Mouse (Mus musculus): ENCODE data around the gene Fam219b.
A peak's percentile ranks its signal among the peaks of the same experiment; 100 is the strongest.

Fam219b gene

DNA sequence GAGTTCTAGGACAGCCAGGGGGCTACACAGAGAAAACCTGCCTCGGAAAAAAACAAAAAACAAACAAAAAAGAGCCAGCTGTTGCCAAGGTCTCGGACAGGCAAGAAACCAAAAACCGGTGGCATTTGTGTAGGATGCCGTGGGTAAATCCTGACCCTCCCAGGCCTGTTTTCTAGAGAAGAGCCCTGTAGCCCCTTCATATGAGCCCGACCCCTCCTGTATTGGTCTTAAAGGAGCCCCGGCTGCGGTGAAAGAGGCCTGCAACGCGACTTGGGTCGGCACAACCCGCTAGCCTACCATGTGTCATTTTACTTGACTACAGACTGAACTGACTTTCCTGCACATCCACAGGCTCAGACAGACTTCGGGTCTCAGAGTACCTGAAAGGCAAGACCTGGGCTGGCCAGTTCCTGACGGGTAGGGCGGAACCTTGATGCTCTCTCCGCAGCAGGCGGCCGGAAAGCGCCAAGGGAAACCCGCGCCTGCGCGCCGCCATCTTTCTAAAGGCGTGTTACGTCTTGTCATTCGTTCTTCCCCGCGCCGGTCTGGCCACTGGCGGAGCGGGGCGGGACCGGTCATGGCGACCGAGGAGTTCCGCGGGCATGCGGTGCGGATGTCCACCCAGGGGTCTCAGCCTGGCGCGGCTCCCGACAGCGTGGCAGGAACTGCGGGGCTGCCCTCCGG is at the start of gene Fam219b:
Gene Fam219b (plus strand): TSS at position 485 of the 684 bp plus-strand sequence.
- ATAC-seq (ENCODE audit: insufficient number of reproducible peaks, low FRiP score, low TSS enrichment) = peak; percentile 78

DNA sequence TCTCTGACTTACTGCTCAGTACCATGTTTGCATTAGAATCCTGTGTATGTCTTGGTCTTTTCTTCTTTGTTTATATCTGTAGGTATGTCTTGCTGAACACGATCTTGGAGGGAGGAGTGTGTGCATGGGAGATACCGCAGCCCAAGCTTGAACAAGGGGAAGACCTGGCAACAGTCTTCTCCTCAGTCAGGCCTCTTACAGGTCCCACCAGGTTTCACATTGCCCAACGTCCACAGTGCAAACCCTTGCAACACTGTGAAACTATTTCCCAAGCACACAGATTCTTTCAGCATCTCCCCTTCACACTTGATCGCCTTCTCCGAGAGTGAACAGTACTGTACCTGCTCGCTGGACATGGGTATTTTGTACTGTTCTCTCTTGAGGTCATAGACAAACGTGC is 49.5 kb upstream of the Fam219b start:
- no peak for ATAC-seq (ENCODE audit: insufficient number of reproducible peaks, low FRiP score, low TSS enrichment)

DNA sequence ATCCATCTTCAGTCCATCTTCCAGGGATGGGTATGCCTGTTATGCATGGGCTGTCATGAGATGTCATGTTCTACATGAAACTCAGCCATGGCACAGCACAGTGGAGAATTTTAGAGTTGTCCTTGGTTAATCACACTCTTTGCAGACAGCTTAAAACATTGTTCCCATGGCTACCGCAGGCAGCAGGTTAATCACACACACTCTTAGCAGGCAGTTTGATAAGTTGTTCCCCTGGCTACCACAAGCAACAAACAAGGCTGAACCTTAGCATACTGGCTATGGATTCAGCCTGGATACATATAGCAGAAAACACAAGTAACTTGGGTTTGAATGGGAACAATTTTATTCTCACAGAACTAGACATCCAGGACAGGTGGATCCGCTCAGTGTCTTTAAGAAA is 43.8 kb upstream of the Fam219b start:
- no peak for ATAC-seq (ENCODE audit: insufficient number of reproducible peaks, low FRiP score, low TSS enrichment)

DNA sequence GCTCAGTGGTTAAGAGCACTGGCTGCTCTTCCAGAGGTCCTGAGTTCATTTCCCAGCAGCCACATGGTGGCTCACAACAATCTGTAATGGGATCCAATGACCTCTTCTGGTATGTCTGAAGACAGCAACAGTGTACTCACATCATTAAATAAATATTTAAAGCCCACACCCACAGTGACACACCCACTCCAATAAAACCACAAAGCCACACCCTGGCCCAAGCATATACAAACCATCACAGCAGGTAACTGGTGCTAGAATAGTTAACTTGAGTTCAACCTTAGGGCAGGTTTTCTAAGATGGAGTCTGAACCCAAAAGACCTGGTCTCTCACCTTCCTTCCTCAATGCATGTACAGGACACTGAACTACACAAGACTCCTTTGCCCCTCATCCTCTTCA is 42.4 kb upstream of the Fam219b start:
- no peak for ATAC-seq (ENCODE audit: insufficient number of reproducible peaks, low FRiP score, low TSS enrichment)

DNA sequence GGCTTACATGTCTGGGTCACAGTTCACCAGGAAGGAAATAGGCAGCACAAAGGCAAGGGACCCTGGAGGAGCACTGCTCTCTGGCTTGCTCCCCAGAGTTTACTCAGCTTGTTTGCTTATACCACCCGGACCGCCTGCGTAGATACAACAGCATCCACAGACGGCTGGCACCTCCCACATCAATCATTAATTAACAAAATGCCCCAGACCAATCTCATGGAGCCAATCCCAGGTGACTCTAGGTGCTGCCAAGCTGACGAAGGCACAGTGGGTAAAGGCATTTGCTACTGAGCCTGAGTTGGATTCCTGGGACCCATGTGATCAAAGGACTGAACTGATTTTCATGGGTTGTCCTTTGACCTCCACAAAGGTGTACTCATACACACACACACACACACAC is 40.1 kb upstream of the Fam219b start:
- no peak for ATAC-seq (ENCODE audit: insufficient number of reproducible peaks, low FRiP score, low TSS enrichment)

DNA sequence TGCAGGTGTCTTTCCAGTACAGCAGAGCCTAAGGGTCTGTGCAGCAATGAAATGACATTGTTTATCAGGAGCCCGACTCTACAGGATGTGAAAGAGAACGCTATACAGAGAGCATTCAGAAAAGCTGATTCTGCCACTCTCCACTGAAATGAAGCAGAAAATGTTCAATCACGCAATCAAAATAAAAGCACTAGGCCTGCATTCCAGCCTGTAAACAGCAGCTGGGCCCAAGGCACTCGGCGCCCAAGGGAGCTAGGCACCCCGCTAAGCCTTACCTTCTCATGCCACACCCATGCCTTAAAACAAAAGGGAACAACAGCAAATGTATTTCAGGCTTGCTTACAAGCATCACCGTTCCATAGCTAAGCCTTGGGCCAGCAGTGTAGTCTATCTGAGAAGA is 38.8 kb upstream of the Fam219b start:
- ATAC-seq (ENCODE audit: insufficient number of reproducible peaks, low FRiP score, low TSS enrichment) = no peak

DNA sequence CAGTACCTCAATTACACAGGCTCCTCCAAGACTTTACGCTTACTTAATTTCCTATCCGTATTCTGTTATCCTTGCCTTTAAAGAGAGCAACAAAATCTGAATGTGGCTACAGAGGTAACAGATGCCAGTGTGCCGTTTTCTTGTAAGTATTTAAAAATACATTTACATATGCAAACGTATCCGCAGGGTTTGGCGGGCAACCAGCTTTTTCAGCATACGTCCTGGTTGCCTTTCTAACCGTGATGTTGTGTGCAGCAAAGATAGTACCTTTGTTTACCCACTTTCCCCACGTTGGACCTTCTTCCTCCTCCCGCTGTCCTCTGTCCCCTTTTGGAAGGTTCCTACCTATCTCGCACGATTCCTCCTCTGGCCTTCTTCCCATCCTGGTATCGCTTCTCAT is 35.9 kb upstream of the Fam219b start:
- ATAC-seq (ENCODE audit: insufficient number of reproducible peaks, low FRiP score, low TSS enrichment) = no peak

DNA sequence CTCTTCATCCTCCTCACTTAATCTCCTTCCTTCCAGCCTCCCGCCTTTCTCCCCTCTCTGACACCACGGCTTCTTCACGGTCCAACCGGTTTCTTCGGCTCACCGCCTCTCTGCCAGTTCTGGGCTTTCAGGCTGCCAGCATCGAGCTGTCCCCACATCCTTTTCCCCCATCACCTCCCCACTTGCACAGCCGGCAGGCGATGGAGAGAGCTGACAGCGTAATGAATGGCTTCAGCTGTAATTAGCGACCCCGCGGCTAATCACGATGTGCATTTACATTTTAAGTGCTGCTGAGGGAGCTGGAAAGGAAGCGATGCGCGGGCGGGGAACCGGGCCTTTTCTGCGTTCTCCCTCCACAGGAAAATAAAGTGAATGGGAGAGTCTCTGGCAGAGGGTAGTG is 35.5 kb upstream of the Fam219b start:
- ATAC-seq (ENCODE audit: insufficient number of reproducible peaks, low FRiP score, low TSS enrichment) = no peak

DNA sequence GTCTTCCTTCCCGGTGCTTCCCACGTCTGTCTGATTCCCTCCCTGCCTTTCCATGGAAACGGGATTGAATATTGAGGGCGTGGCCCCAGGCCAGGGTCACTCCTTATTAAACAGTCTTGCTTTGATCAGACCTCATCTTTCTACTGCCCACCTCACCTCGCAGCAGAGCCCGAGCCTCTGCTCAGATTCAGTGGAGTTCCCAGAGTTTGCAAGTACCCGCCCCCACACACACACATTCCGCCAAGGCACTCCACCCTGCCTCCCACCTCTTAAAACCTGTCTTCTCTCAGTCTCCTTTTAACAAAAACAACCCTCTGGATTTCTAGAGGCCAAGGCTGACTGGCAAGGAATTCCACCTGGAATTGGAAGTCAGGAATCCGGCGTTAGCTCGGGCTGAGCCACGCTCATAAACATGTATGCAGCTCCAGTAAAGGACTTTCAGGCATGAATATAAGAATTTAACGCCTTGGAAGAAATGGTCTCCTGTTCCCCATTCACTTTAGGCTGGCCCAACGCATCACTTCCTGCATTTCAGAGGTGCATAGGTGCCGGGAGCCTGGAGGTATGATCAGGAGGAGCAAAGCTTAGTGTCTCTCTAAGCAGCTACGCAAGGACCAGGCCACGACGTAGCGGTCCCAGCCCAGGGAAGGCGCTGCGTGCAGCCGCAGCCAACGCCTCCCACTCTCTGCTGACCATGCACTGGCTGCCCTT is 34.3 kb upstream of the Fam219b start:
- no peak for ATAC-seq (ENCODE audit: insufficient number of reproducible peaks, low FRiP score, low TSS enrichment)

DNA sequence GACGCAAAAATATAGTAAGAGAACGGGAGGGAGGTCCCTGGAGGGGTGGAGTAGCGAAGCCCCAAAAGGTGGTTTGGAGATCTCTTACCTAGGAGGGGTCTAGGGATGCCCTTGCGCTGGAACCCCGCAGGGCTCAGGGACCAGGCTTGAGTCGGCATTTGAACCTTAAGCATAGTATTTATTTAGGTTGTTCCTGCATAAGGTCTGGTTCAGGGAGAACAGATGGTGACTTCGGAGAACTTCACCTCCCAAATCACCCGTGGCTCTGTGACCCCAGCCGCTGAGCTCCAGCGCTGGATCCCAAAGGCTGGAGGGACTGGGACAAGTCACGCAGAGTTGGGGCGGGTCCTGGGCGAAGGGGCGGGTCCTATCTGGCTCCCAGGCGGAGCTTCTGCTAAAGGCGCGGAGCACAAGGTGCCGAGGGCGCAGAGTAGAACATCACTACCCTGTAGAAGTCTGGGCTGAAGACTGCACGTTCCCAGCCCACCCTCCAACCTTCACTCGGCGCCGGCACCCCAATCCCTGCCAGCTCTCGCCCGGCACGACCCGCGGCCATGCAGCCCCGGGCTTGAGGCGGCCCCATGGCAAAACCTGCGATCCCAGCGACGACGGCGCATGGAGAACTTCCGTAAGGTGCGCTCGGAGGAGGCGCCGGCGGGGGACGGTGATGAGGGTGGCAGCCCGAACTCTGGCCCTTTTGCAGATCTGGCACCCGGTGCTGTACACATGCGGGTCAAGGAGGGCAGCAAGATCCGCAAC is 33.5 kb upstream of the Fam219b start, which contains the start of gene Rpp25:
Gene Rpp25 (plus strand): TSS at position 405 of the 759 bp plus-strand sequence.
- ATAC-seq (ENCODE audit: insufficient number of reproducible peaks, low FRiP score, low TSS enrichment) = no peak

DNA sequence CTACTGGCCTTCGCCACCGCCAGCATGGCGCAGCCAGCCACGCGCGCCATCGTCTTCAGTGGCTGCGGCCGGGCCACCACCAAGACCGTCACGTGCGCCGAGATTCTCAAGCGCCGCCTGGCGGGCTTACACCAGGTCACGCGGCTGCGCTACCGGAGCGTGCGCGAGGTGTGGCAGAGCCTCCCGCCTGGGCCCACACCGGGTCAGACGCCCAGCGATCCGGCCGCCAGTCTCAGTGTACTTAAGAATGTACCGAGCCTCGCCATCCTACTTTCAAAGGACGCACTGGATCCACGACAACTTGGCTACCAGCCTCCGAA is 33.0 kb upstream of the Fam219b start:
- no peak for ATAC-seq (ENCODE audit: insufficient number of reproducible peaks, low FRiP score, low TSS enrichment)

DNA sequence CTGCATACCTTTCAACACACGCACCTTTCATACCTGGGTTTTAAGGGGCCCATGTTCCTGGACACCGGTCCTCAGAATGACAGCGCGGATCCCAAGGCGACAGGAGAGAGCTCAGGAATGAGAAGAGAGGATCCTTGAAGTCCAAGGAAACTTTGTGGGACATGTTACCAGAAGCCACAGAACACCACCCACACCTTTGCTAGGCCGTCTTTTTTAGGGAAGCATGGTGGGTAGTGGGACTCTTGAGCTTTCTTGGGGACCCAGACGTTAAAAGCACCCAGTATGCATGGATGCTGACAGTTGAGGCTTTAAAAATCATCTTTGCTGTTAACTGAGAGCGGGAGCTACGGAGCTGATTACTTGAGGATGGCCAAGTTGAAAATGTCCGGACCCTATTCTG is 32.4 kb upstream of the Fam219b start:
- ATAC-seq (ENCODE audit: insufficient number of reproducible peaks, low FRiP score, low TSS enrichment) = no peak

DNA sequence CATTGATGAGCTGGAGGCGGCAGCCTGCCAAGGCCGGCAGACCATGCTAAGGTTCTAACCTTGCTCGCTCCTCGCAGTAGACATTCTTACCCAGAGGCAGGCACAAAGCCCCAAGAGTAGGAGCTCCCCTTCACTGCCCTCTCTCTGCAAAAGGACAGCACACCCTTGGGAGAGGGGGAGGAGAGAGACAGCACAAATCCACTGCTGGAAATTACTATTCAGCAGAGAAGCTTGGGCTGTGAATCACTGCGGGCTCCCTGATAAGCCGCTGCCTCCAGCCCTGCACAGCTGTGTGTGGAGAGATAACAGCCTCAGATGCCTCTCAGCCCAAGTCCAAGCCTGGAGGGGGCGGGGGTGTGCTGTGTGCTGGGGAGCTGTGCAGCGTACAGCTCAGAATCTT is 31.6 kb upstream of the Fam219b start:
- no peak for ATAC-seq (ENCODE audit: insufficient number of reproducible peaks, low FRiP score, low TSS enrichment)

DNA sequence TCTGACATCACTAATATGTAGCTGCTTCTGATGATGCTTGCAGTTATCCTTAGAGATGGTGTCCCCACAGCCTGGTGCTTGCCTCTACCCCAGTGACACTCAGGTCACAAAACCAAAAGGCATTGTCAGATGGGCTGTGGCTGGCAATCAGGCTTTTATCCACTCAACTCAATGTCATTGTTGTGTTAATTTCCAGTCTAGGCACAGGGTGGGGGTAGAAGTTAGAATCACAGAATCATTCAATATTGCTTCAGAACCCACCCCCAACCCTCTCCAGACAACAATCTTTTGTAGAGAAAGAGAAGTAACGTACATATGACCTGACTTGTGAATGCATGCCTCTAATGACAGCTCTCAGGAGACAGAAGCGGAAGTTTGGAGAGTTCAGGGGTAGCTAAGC is 26.8 kb upstream of the Fam219b start:
- no peak for ATAC-seq (ENCODE audit: insufficient number of reproducible peaks, low FRiP score, low TSS enrichment)

DNA sequence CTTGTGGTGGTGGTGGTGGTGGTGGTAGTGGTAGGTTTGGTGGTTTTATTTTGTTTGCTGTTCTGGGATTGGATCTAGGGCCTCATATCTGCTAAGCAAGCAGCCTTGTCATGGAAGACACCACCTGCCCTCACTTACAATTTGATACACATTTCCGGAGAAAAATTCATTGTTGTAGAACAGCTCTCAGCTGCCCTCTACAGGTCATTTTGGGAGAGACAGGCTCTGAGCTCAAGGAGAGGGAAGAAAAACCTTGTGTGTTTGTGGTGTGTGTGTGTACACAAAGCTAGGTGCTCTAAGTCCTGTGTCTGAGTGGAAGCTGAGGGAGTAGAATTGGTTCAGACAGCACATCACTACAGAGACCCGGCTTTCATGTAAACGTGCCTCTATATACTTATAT is 20.2 kb upstream of the Fam219b start:
- no peak for ATAC-seq (ENCODE audit: insufficient number of reproducible peaks, low FRiP score, low TSS enrichment)

DNA sequence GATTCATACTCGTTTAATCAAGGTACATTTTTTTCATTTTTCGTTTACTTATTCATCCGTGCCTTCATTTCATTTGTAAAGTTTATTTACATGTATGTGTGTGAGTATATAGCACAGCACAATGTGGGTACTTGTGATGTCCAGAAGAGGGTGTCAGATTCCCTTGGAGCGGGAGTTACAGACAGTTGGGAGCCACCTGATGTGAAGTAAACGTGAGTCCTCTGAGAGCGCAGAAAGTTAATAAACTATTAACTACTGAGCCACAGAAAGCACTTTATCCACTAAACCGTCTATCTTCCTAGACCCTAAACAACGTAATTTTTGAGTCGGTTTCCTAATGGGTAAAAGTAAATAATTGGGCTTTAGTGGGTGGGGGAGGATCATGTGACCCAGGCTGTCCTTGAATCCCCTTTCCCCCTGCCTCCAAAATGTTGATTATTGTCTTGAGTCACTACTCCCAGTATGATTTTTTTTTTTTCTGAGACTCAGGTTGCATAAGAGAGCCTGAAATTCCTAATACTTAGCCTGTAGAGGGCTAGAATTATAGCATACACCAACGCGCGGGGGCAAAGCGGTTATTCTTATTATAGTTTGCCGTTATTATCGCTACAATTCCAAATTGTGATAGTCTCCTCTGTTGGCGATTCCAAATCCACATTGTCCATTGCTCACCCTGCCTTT is 16.8 kb upstream of the Fam219b start:
- ATAC-seq (ENCODE audit: insufficient number of reproducible peaks, low FRiP score, low TSS enrichment) = no peak

DNA sequence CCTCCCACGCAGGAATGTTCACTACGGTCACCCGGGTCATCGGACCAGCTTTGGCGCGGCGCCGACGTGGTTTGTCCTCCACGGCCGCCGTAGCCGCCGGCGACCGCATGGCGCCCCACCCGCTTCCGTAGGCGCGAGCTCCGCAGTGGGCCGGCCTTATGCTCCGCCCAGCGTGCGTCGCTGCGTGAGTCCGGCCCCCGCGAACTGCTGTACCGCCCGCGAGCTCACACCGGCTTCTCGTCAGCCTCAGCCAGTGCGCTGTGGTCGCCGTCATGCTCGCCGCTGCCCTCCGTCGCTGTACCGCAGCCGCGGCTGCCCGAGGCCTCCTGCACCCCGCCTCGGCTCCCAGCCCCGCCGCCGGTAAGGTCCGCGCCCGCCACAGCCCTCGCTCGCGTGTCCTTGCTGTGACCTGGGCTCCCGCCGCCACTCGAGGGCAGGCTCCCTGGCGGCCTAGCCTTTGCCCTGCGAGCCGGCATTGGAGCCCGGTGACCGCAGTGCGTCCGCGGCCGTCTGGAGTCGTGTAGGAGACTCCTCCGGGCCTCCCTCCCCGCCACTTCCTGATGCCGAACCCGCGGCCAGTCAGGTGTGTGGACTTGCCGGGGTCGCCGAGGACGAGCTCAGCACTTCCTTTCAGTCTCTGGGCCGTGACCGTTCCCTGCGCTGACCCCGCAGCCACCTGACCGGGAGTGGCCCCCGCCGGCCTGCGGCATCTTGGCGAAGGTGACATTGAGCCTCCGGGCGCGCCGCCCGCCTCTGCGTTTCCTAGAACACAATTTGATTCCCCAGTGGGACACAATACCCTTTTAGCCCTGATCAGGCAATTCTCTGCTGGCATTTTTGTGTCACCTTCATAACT is 16.0 kb upstream of the Fam219b start, which contains the start of gene Cox5a:
Gene Cox5a (plus strand): TSS at position 219 of the 856 bp plus-strand sequence.
- ATAC-seq (ENCODE audit: insufficient number of reproducible peaks, low FRiP score, low TSS enrichment) = peak; percentile 86

DNA sequence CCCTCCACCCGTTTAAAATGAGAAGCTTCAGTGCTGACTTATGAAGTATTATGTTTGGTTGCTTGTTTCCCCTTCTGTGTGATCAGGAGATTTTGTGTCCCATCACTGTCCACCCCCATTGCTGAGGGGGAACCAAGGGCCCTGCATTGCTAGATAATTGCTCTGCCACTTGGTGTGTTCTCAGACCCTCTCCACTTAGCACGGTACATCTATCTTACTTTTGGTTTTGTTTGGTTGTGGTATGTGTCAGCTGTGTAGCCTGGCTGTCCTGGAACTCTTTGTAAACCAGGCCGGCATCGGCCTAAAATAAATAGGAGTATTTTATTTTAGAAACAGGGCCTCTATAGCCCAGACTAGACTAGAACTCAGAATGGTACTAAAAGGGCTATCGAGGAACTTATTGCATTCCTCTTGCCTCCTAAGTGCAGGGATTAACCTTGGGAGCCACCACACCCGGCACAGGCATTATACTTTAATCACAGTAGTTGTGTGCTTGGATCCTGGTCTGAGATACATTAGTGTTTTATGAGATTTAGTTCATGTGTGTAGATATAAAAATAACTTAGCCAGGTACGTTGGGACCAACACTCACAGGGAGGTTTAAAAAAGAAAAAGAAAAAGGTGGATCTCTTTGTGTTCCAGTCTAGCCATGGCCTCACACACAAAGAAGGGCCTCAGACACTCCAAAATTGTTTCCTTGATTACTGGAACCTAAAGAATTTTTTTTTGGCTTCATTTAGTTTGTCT is 15.0 kb upstream of the Fam219b start:
- no peak for ATAC-seq (ENCODE audit: insufficient number of reproducible peaks, low FRiP score, low TSS enrichment)

DNA sequence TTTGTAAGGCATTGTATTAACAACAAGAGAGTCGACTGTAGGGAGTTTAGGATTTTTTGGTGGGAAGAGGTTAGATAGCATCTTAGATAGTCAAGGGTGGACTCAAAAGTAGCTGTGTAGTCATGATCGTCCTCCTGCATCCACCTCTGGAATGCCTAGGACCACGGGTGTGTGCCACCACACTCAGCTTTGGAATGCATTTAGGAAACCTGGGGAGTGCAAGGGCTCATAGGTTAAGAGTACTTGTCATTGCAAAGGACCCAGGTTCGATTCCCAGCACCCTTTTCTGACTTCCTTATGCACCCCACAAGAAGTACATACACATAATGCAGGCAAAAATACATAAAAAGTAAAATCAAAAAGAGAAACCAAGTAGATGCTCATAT is 14.5 kb upstream of the Fam219b start:
- no peak for ATAC-seq (ENCODE audit: insufficient number of reproducible peaks, low FRiP score, low TSS enrichment)

Measured in cerebellum, adult (tissue).